Mouse (Mus musculus) adrenal gland, adult 18-20 months (tissue): ENCODE measurements around the gene Tor1b. TPM values are rescaled to one million over a fixed set of nuclear protein-coding genes. Genes with fewer than 3 reads are reported as not detected.
"Not testable (repeated sequence)": the region's sequence is repeated elsewhere in the genome, so short reads cannot be mapped to it uniquely, and the experiment has no call there.

Experiments used
- DNase-seq, 2 experiments: peaks; one replicate each; pipeline ENCODE4 v3.0.0; 2021 to 2022; ENCODE audit warnings: low spot score in 2 of 2
- total RNA-seq, 2 experiments: library from RNA; stranded (reverse); gene quantifications; 1 replicate in 1 of 2; 2 replicates in 1 of 2; pipeline ENCODE4 v1.2.3; 2021

The Tor1b gene
- total RNA-seq, 2 experiments from 2014 or later, result 44.9 to 56.5 TPM

GRCm38 (mm10) chr2:30929483-30930045 is 23.2 kb upstream of the Tor1b start, which contains the start of gene Ptges:
TSS of gene Ptges (minus strand) at chr2:30929863.
- DNase-seq, result peak; percentile 69 to 74

- not testable (repeated sequence) for DNase-seq
Observed at GRCm38 (mm10) chr2:30930846-30931245, 21.9 kb upstream of the Tor1b start.

- no peak for DNase-seq
Observed at GRCm38 (mm10) chr2:30931922-30932321, 20.8 kb upstream of the Tor1b start.

- DNase-seq, result no peak
Observed at GRCm38 (mm10) chr2:30933032-30933431, 19.7 kb upstream of the Tor1b start.

GRCm38 (mm10) chr2:30933917-30934450 is 18.8 kb upstream of the Tor1b start:
- peak; percentile 73 to 75 for DNase-seq

GRCm38 (mm10) chr2:30936808-30937207 is 16.0 kb upstream of the Tor1b start:
- DNase-seq, result no peak

- DNase-seq, result no peak
Observed at GRCm38 (mm10) chr2:30937731-30938130, 15.0 kb upstream of the Tor1b start.

- DNase-seq, result no peak
Observed at GRCm38 (mm10) chr2:30938574-30938991, 14.2 kb upstream of the Tor1b start.

- no peak for DNase-seq
Observed at GRCm38 (mm10) chr2:30941586-30941985, 11.2 kb upstream of the Tor1b start.

GRCm38 (mm10) chr2:30942116-30942515 is 10.6 kb upstream of the Tor1b start:
- DNase-seq, result not testable (repeated sequence)

- DNase-seq, result peak in 1 of 2 experiments; percentile 51
Observed at GRCm38 (mm10) chr2:30942603-30943011, 10.2 kb upstream of the Tor1b start.

GRCm38 (mm10) chr2:30952457-30952823 is 319 bp upstream of the Tor1b start:
- DNase-seq, result no peak

GRCm38 (mm10) chr2:30954797-30955196 is 2.0 kb downstream of the Tor1b start:
- no peak for DNase-seq

- DNase-seq, result no peak
Observed at GRCm38 (mm10) chr2:30957511-30957910, 4.8 kb downstream of the Tor1b start.

- DNase-seq, result no peak
Observed at GRCm38 (mm10) chr2:30958726-30959125, 6.0 kb downstream of the Tor1b start.

- DNase-seq, result no peak
Observed at GRCm38 (mm10) chr2:30959856-30960255, 7.1 kb downstream of the Tor1b start.

- no peak for DNase-seq
Observed at GRCm38 (mm10) chr2:30962570-30963254, 10.0 kb downstream of the Tor1b start.

- no peak for DNase-seq
Observed at GRCm38 (mm10) chr2:30965627-30966026, 12.9 kb downstream of the Tor1b start.

- DNase-seq, result no peak
Observed at GRCm38 (mm10) chr2:30966826-30967225, 14.1 kb downstream of the Tor1b start.

- peak; percentile 85 to 86 for DNase-seq
Observed at GRCm38 (mm10) chr2:30967352-30968327, 14.9 kb downstream of the Tor1b start, which contains the start of gene Tor1a. TSS of gene Tor1a (minus strand) at chr2:30967933.
